Mouse (Mus musculus) neural tube, embryonic 14.5 days (tissue): ENCODE measurements at regions not wholly inside any gene's neighbourhood (a gene's known extent, or its start where the extent isn't known, plus 50 kb on each side); places are given as distances from the start of the nearest gene placed in this dataset.

Experiments
- ATAC-seq: fragments of 200-750 bp; cut with Nextera tagmentation; 2 replicates; pipeline ENCODE4 v1.8.0; 2017; ENCODE audit warnings: low read depth, mild to moderate bottlenecking, moderate TSS enrichment, moderate library complexity
- H3K27ac ChIP-seq: fragments of 300-500 bp; sonication (generic); 2 replicates; pipeline ENCODE4 v1.5.1; 2014; ENCODE audit warnings: low read depth, mild to moderate bottlenecking, control low read depth, low read length, moderate library complexity, mixed read lengths
- H3K27me3 ChIP-seq: fragments of 300-500 bp; sonication (generic); 2 replicates; pipeline ENCODE4 v1.6.1; 2014; ENCODE audit warnings: low read length; ENCODE audit not compliant: control insufficient read depth, insufficient read depth
- H3K36me3 ChIP-seq: fragments of 300-500 bp; sonication (generic); 2 replicates; pipeline ENCODE4 v1.6.1; 2014; ENCODE audit warnings: low read length, mixed read lengths; ENCODE audit not compliant: control insufficient read depth, insufficient read depth
- H3K4me1 ChIP-seq: fragments of 300-500 bp; sonication (generic); 2 replicates; pipeline ENCODE4 v1.6.1; 2014; ENCODE audit warnings: low read length; ENCODE audit not compliant: control insufficient read depth, insufficient read depth
- H3K4me2 ChIP-seq: fragments of 300-500 bp; sonication (generic); 2 replicates; pipeline ENCODE4 v1.6.1; 2014; ENCODE audit warnings: mild to moderate bottlenecking, low read depth, low read length, control low read depth
- H3K4me3 ChIP-seq: fragments of 300-500 bp; sonication (generic); 2 replicates; pipeline ENCODE4 v1.5.1; 2014; ENCODE audit warnings: low read depth, low read length, control low read depth, mixed read lengths
- H3K9ac ChIP-seq: fragments of 300-500 bp; sonication (generic); replicated peaks from 2 replicates; pipeline ENCODE4 v1.6.1; 2014; ENCODE audit warnings: low read depth, mild to moderate bottlenecking, control low read depth, low read length, mixed read lengths
- H3K9me3 ChIP-seq: fragments of 300-500 bp; sonication (generic); 2 replicates; pipeline ENCODE4 v1.6.1; 2016; ENCODE audit warnings: low read length; ENCODE audit not compliant: control insufficient read depth
- WGBS: fragments of 180-500 bp; shearing (Covaris S2); extraction: QIAGEN DNeasy Blood & Tissue Kit; methylation state at CpG from one replicate; pipeline ENCODE4 v1.1.7; 2014; 5-methylcytosine and 5-hydroxymethylcytosine counted together

DNA sequence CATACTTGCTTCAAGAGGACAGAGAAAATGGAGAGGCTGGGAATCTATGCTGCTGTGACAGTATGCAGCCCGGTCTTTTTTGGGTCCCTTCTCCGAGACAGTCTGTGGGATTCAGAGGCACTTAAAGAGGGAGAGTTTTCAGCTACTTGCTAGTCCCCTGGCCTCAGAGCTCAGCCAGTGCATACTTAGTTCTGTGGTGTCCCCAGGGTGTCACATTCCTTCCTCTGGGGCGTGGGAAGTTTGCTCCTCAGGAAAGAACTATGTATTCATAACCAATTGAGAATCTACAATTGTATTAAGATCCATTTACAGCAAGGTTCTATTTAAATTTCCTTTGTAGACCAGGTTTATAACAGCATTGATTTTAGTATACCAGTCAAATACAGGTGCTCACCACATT lies 1328.1 kb upstream of the Zeb2 start:
- Histone ChIP-seq H3K27ac (no peak overlapping the region), H3K4me1 (no peaks in the 10 kb centered on the region), H3K4me2 (no peak overlapping the region), H3K4me3 (no peak overlapping the region), H3K9ac (no peak overlapping the region), H3K9me3 (no peaks in the 10 kb centered on the region), H3K27me3 (no peaks in the 10 kb centered on the region), H3K36me3 (no peaks in the 10 kb centered on the region)
- ATAC-seq, result no peak
- WGBS, result 67% methylated on average over 3 of the region's 3 CpGs

GRCm38 (mm10) chr2:46443686-46444180 lies 1326.5 kb upstream of the Zeb2 start:
- Histone ChIP-seq H3K27ac (no peak overlapping the region), H3K4me2 (peak overlapping the region; percentile 9; the same call in 1 of the 2 replicates), H3K27me3 (no peaks in the 10 kb centered on the region), H3K4me3 (no peak overlapping the region), H3K9me3 (no peaks in the 10 kb centered on the region), H3K4me1 (no peaks in the 10 kb centered on the region), H3K9ac (no peak overlapping the region), H3K36me3 (no peaks in the 10 kb centered on the region)
- ATAC-seq, result peak; percentile 56
- 18% methylated on average over 5 of the region's 5 CpGs for WGBS

- peak; percentile 44; the same call in 1 of the 2 replicates for ATAC-seq
- H3K4me3 ChIP-seq, result no peak overlapping the region
- no peaks in the 10 kb centered on the region for H3K36me3 ChIP-seq
- H3K27me3 ChIP-seq, result no peaks in the 10 kb centered on the region
- 48% methylated on average over 6 of the region's 6 CpGs for WGBS
- H3K27ac ChIP-seq, result no peak overlapping the region
- no peaks in the 10 kb centered on the region for H3K4me1 ChIP-seq
- H3K9me3 ChIP-seq, result no peaks in the 10 kb centered on the region
- no peak overlapping the region; the same call in 1 of the 2 replicates for H3K4me2 ChIP-seq
- H3K9ac ChIP-seq, result no peak overlapping the region
These were observed 1326.0 kb upstream of the Zeb2 start for GRCm38 (mm10) chr2:46443061-46443685.

- no peak overlapping the region for H3K4me2 ChIP-seq
- WGBS, result 74% methylated on average over 6 of the region's 6 CpGs
- H3K9me3 ChIP-seq, result no peaks in the 10 kb centered on the region
- no peaks in the 10 kb centered on the region for H3K27me3 ChIP-seq
- no peaks in the 10 kb centered on the region for H3K36me3 ChIP-seq
- no peak overlapping the region for H3K4me3 ChIP-seq
- H3K9ac ChIP-seq, result no peak overlapping the region
- H3K4me1 ChIP-seq, result no peaks in the 10 kb centered on the region
- no peak for ATAC-seq
- H3K27ac ChIP-seq, result no peak overlapping the region
These were observed 1325.4 kb upstream of the Zeb2 start for GRCm38 (mm10) chr2:46442576-46442975.

DNA sequence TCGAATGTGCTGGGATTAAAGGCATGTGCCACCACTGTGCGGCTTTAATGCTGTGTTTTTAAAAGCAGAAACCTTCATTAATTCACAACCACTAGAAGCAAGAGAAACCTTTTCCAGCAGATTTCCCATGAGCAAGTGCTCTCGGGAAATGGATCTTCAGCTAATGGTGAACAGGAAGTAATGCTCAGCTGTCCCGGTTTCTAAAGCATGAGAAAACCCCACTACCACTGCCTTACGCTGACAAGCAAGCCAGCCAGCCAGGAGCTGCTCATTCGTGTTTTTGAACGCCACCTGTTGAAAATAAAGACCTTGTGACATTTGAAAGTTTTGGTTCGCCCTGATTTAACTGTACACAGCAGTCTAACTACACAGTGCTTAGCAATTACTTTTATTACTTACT lies 1324.7 kb upstream of the Zeb2 start:
- H3K4me1 ChIP-seq, result no peaks in the 10 kb centered on the region
- H3K27ac ChIP-seq, result no peak overlapping the region
- no peaks in the 10 kb centered on the region for H3K36me3 ChIP-seq
- WGBS, result 87% methylated on average over 8 of the region's 8 CpGs
- H3K9ac ChIP-seq, result no peak overlapping the region
- no peak for ATAC-seq
- H3K27me3 ChIP-seq, result no peaks in the 10 kb centered on the region
- no peaks in the 10 kb centered on the region for H3K9me3 ChIP-seq
- H3K4me3 ChIP-seq, result no peak overlapping the region
- no peak overlapping the region for H3K4me2 ChIP-seq

- H3K4me2 ChIP-seq, result no peak overlapping the region
- WGBS, result 89% methylated on average over 5 of the region's 5 CpGs
- no peaks in the 10 kb centered on the region for H3K4me1 ChIP-seq
- H3K9me3 ChIP-seq, result no peaks in the 10 kb centered on the region
- no peak overlapping the region for H3K9ac ChIP-seq
- H3K27me3 ChIP-seq, result no peaks in the 10 kb centered on the region
- no peak for ATAC-seq
- no peaks in the 10 kb centered on the region for H3K36me3 ChIP-seq
- no peak overlapping the region for H3K27ac ChIP-seq
- no peak overlapping the region for H3K4me3 ChIP-seq
These were observed 1324.2 kb upstream of the Zeb2 start for GRCm38 (mm10) chr2:46441348-46441747.

DNA sequence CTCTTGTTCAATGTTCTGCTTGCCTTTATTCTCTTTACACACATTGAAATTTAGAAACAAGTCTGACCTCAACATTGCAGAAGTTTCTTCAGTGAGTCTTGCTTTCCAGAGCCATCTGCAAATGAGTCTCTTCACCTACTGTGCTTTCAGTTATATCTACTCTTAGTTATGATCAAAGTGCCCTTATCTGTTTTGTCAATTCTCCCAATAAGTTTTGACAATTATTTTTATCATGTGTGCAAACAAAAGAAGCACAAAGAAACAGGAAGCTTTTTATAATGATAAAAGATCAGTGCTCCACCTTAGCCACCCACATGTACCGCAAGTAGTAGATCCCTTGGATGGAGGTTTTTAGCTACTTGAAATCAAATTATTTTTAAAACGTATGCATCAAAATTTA lies 1322.8 kb upstream of the Zeb2 start:
- Histone ChIP-seq H3K9me3 (no peaks in the 10 kb centered on the region), H3K4me2 (no peak overlapping the region), H3K9ac (no peak overlapping the region), H3K27me3 (no peaks in the 10 kb centered on the region), H3K4me1 (no peaks in the 10 kb centered on the region), H3K4me3 (no peak overlapping the region), H3K27ac (no peak overlapping the region), H3K36me3 (no peaks in the 10 kb centered on the region)
- no peak for ATAC-seq
- WGBS, result 91% methylated on average over 2 of the region's 2 CpGs

DNA sequence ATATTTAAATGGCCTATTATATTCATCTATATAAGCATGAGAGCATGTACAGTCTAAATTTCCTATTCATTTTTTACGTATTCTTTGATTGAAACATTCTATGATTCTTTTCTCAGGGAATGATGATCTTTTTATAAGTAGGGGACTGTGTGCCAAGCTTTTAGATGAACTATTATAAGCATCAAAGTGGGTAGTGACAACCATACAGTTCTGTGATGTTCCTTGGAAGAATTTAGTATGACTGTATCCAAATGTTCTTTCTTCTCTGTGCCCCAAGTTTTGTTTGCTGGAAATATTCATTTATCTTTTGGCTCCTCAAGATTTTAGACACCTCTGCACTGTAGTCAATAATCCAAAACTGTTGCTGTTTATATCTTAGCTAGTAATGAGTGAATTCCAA lies 1301.1 kb upstream of the Zeb2 start:
- no peak overlapping the region for H3K4me2 ChIP-seq
- no peak overlapping the region for H3K27ac ChIP-seq
- 89% methylated on average over 1 of the region's 1 CpGs for WGBS
- H3K9ac ChIP-seq, result no peak overlapping the region
- H3K36me3 ChIP-seq, result no peaks in the 10 kb centered on the region
- no peaks in the 10 kb centered on the region for H3K9me3 ChIP-seq
- no peaks in the 10 kb centered on the region for H3K4me1 ChIP-seq
- H3K4me3 ChIP-seq, result no peak overlapping the region
- no peak for ATAC-seq
- H3K27me3 ChIP-seq, result no peaks in the 10 kb centered on the region

DNA sequence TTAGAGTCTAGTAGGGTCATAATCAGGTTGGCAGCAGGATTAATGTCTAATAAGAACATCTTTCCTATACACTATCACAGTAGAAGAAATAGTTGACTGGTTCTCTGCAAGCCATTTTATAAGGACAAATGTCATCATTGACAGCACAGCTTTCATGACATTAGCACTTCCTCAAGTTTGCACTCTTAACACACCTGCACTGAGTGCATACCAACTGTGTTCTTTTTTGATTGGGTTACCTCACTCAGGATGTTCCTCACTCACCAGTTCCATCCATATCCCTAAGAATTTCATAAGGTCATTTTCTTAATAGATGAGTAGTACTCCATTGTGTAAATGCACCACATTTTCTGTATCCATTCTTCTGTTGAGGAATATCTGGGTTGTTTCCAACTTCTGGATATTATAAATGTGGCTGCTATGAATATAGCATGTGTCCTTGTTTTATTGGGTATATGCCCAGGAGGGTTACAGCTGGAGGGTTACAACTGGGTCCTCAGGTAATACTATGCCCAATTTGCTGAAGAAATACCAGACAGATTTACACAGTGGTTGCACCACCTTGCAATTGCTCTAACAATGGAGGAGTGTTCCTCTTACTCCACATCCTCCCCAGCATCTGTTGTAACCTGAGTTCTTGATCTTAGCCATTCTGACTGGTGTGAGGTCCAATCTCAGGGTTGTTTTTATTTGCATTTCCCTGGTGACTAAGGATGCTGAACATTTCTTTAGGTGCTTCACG lies 1285.3 kb upstream of the Zeb2 start:
- no peaks in the 10 kb centered on the region for H3K9me3 ChIP-seq
- H3K27me3 ChIP-seq, result no peaks in the 10 kb centered on the region
- H3K4me1 ChIP-seq, result no peaks in the 10 kb centered on the region
- no peak overlapping the region for H3K4me2 ChIP-seq
- WGBS, result 91% methylated on average over 1 of the region's 1 CpGs
- H3K27ac ChIP-seq, result no peak overlapping the region
- ATAC-seq, result no peak
- H3K9ac ChIP-seq, result no peak overlapping the region
- H3K4me3 ChIP-seq, result no peak overlapping the region
- H3K36me3 ChIP-seq, result no peaks in the 10 kb centered on the region
